Mouse (Mus musculus): Measurements from ENCODE around the gene Gm6803. TPM values are rescaled to one million over a fixed set of nuclear protein-coding genes. Genes with fewer than 3 reads are reported as not detected.
A peak's percentile ranks its signal among the peaks of the same experiment; 100 is the strongest.
"Not testable (repeated sequence)": the region's sequence is repeated elsewhere in the genome, so short reads cannot be mapped to it uniquely, and the experiment has no call there.

Gm6803 gene
- not detected for total RNA-seq (2021)
- long read RNA-seq, experiment 1, result 0 reads
- long read RNA-seq, experiment 2, result 0 reads

- not testable (repeated sequence) for DNase-seq (ENCODE audit: low spot score in 2 of 2)
These were observed at the start of gene Gm6803 for GRCm38 (mm10) chr12:88018671-88019070. Gene Gm6803 (minus strand): TSS chr12:88018771.

GRCm38 (mm10) chr12:88045226-88045625, 26.7 kb upstream of the Gm6803 start:
- not testable (repeated sequence) for DNase-seq (ENCODE audit: low spot score in 2 of 2)

- not testable (repeated sequence) for DNase-seq (ENCODE audit: low spot score in 2 of 2)
These were observed 21.1 kb upstream of the Gm6803 start for GRCm38 (mm10) chr12:88039703-88040102.

- not testable (repeated sequence) for DNase-seq (ENCODE audit: low spot score in 2 of 2)
These were observed 20.5 kb upstream of the Gm6803 start for GRCm38 (mm10) chr12:88039062-88039461.

- not testable (repeated sequence) for DNase-seq (ENCODE audit: low spot score in 2 of 2)
These were observed 13.7 kb upstream of the Gm6803 start for GRCm38 (mm10) chr12:88032250-88032649.

- DNase-seq (ENCODE audit: low spot score in 2 of 2), result not testable (repeated sequence)
These were observed 8.1 kb upstream of the Gm6803 start, which contains the start of gene Gm2056 for GRCm38 (mm10) chr12:88026704-88027103. Gene Gm2056 (plus strand): TSS chr12:88027004.

- not testable (repeated sequence) for DNase-seq (ENCODE audit: low spot score in 2 of 2)
These were observed 7.0 kb downstream of the Gm6803 start, which contains the start of gene Gm2075 for GRCm38 (mm10) chr12:88011548-88011947. Gene Gm2075 (plus strand): TSS chr12:88011848.

- DNase-seq (ENCODE audit: low spot score in 2 of 2), result not testable (repeated sequence)
These were observed 14.5 kb downstream of the Gm6803 start for GRCm38 (mm10) chr12:88004118-88004517.

- peak in 1 of 2 experiments; percentile 3 for DNase-seq (ENCODE audit: low spot score in 2 of 2)
These were observed 34.6 kb downstream of the Gm6803 start for GRCm38 (mm10) chr12:87984000-87984399.

Other genes starting within 250 kb of the Gm6803 start
- gene Gm21319, start 243.0 kb downstream of the Gm6803 start, total RNA-seq (2021), result not detected
- not detected for gene Gm21936, start 223.3 kb downstream of the Gm6803 start, total RNA-seq (2021)
- gene BB287469, start 202.2 kb downstream of the Gm6803 start, total RNA-seq (2021), result not detected
- gene Gm2001, start 176.4 kb downstream of the Gm6803 start, total RNA-seq (2021), result not detected
- gene Gm2016, start 144.7 kb downstream of the Gm6803 start, total RNA-seq (2021), result not detected
- gene Gm2022, start 123.4 kb downstream of the Gm6803 start, total RNA-seq (2021), result not detected
- not detected for gene Gm2035, start 98.9 kb downstream of the Gm6803 start, total RNA-seq (2021)
- gene Gm2042, start 64.7 kb downstream of the Gm6803 start, total RNA-seq (2021), result not detected
- not detected for gene Gm2075, start 6.9 kb downstream of the Gm6803 start, total RNA-seq (2021)
- not detected for gene Gm2056, start 8.2 kb upstream of the Gm6803 start, total RNA-seq (2021)
- gene Gm16368, start 64.9 kb upstream of the Gm6803 start, total RNA-seq (2021), result not detected
- gene Gm10436, start 163.3 kb upstream of the Gm6803 start, total RNA-seq (2021), result not detected
- gene Gm8332, start 231.3 kb upstream of the Gm6803 start, total RNA-seq (2021), result not detected